Mouse (Mus musculus) myocyte (in vitro differentiated cells): Measurements from ENCODE around the gene Prss54.

Experiments used
- MAX ChIP-seq: IDR thresholded peaks from one replicate; pipeline ENCODE4 v1.6.1; 2011; ENCODE audit warnings: low read depth, mild to moderate bottlenecking, control low read depth
- MYOG ChIP-seq, 3 experiments: IDR thresholded peaks; one replicate each; pipeline ENCODE4 v1.6.1; 2011; ENCODE audit warnings: control low read depth in 2 of 3, low read depth in 2 of 3, mild to moderate bottlenecking in 2 of 3; ENCODE audit not compliant: insufficient read length in 2 of 3, control insufficient read depth in 1 of 3, insufficient read depth in 1 of 3
- POLR2A ChIP-seq: IDR thresholded peaks from one replicate; pipeline ENCODE4 v1.6.1; 2011; ENCODE audit warnings: low read depth, mild to moderate bottlenecking, control low read depth, moderate library complexity; ENCODE audit not compliant: insufficient read length
- POLR2AphosphoS2 ChIP-seq: IDR thresholded peaks from one replicate; pipeline ENCODE4 v1.6.1; 2011; ENCODE audit warnings: low read depth, control low read depth; ENCODE audit not compliant: insufficient read length
- SRF ChIP-seq: IDR thresholded peaks from one replicate; pipeline ENCODE4 v1.6.1; 2011; ENCODE audit warnings: low read depth; ENCODE audit not compliant: control insufficient read depth, insufficient read length
- TCF12 ChIP-seq: IDR thresholded peaks from one replicate; pipeline ENCODE4 v1.6.1; 2011; ENCODE audit warnings: mild to moderate bottlenecking, control low read depth; ENCODE audit not compliant: poor library complexity, insufficient read depth, severe bottlenecking
- USF1 ChIP-seq: IDR thresholded peaks from one replicate; pipeline ENCODE4 v1.6.1; 2011; ENCODE audit warnings: low read depth, mild to moderate bottlenecking, control low read depth, moderate library complexity

DNA sequence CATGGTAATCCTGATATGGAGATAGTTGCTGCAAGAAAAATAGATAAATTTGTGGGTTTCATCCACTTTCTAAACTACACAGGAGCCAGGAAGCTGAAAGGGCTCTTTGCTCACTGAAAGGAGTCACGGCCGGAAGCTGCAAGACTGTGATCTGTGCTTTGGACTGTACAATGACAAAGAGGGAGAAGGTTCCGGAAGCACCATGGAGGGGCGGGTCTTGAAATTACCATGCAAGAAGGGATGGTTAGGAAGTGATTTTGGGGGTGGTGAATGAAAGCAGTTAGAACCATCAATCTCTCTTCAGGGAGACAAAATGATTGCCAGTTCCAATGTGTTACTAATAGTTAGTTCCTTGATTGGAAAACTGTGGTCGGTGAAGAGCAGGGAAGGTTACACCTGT lies 33.3 kb upstream of the Prss54 start:
- TF ChIP-seq MAX, result no peak
- no peak for TF ChIP-seq POLR2A
- no peak for TF ChIP-seq USF1
- TF ChIP-seq TCF12, result no peak
- TF ChIP-seq SRF, result no peak
- no peak for TF ChIP-seq MYOG (IDR thresholded peaks at IDR 0.05; ENCODE audit: control insufficient read depth in 1 of 3, insufficient read depth in 1 of 3, insufficient read length in 2 of 3, low read depth in 2 of 3)
- no peak for TF ChIP-seq POLR2AphosphoS2
